Mouse (Mus musculus) megakaryocyte, embryonic 14.5 days (primary cell): Measurements from ENCODE around the gene Asic5.

ENCODE experiments used
- FLI1 ChIP-seq: IDR thresholded peaks from 2 replicates; pipeline ENCODE4 v1.6.1; 2012; ENCODE audit warnings: low read length, inconsistent platforms, mixed read lengths
- GATA1 ChIP-seq: IDR thresholded peaks from 3 replicates; pipeline ENCODE4 v1.6.1; 2012; ENCODE audit warnings: mixed read lengths, low read length, inconsistent platforms, borderline replicate concordance

DNA sequence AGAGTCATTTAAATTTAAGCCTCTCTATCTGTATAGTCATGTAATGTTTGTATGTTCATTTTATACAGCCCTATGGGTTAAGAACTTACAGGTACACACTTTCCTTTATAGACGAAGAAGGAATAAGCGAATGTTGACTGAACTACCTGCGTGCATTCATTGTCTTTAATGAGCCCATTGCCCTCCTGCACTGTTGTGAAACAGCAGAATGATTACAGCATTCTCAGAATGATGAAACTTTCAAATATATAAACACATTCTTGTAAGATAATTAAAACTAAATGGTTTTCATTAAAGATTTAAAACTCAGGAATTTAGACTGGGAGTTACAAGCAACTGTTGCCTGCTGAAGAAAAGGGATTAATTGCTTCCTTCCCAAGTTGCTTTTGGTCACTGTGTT is 5.5 kb downstream of the Asic5 start:
- TF ChIP-seq FLI1 (no peak), GATA1 (no peak)
